Mouse (Mus musculus): ENCODE data around the gene Micu2. TPM values are rescaled to one million over a fixed set of nuclear protein-coding genes. Genes with fewer than 3 reads are reported as not detected.

Gene Micu2
- polyA plus RNA-seq, 1 experiment from 2014 or later, result 72.0 TPM

DNA sequence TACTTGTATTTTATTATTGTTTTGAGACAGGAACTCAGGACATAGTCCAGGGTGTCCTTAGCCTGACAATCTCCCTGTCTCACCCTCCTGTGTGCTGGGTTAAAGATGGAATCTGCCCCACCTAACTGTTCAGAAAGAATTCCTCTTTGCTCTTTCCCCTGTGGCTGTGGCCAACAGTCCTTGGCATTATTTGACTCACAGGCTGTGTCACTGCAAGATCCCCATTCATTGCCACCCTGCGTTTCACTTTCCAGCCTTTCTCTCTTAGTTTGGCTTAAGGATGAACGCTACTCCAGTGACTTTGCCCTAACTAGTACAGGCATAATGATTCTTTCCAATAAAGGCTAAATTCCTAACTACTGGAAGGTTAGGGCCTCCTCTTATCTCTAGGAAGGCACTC is 104.7 kb downstream of the Micu2 start:
- ATAC-seq (ENCODE audit: insufficient number of reproducible peaks, insufficient read depth, low FRiP score, low read depth), result no peak
- Histone ChIP-seq H3K4me1 (ENCODE audit: control insufficient read depth in 2 of 2, insufficient read depth in 2 of 2, low read length in 2 of 2) (peaks cover 0 to 6% of the 10 kb centered on the region in 2 experiments; a peak in 2 of 4 replicates), H3K4me3 (ENCODE audit: control insufficient read depth in 1 of 2, insufficient read depth in 1 of 2, low read depth in 1 of 2, low read length in 2 of 2) (no peak overlapping the region), H3K27ac (replicated peaks in 1 of 2; ENCODE audit: control insufficient read depth in 1 of 2, insufficient read depth in 1 of 2, low read depth in 2 of 2, low read length in 2 of 2) (no peak overlapping the region), H3K9ac (ENCODE audit: low read length) (no peak overlapping the region), H3K4me2 (ENCODE audit: low read length) (no peak overlapping the region), H3K9me3 (ENCODE audit: control insufficient read depth, low read length) (no peaks in the 10 kb centered on the region), H3K27me3 (ENCODE audit: control insufficient read depth, insufficient read depth, low read length) (no peaks in the 10 kb centered on the region), H3K36me3 (ENCODE audit: control insufficient read depth, insufficient read depth, low read length) (no peaks in the 10 kb centered on the region)
- 84% methylated on average over 2 of the region's 2 CpGs for WGBS

GRCm38 (mm10) chr14:57892961-57893360 is 106.1 kb downstream of the Micu2 start:
- no peaks in the 10 kb centered on the region for H3K9me3 ChIP-seq (ENCODE audit: control insufficient read depth, low read length)
- no peak overlapping the region for H3K27ac ChIP-seq (replicated peaks in 1 of 2; ENCODE audit: control insufficient read depth in 1 of 2, insufficient read depth in 1 of 2, low read depth in 2 of 2, low read length in 2 of 2)
- H3K27me3 ChIP-seq (ENCODE audit: control insufficient read depth, insufficient read depth, low read length), result no peaks in the 10 kb centered on the region
- WGBS, result 92% methylated on average over 1 of the region's 1 CpGs
- no peak overlapping the region for H3K4me3 ChIP-seq (ENCODE audit: control insufficient read depth in 1 of 2, insufficient read depth in 1 of 2, low read depth in 1 of 2, low read length in 2 of 2)
- H3K36me3 ChIP-seq (ENCODE audit: control insufficient read depth, insufficient read depth, low read length), result no peaks in the 10 kb centered on the region
- H3K4me1 ChIP-seq (ENCODE audit: control insufficient read depth in 2 of 2, insufficient read depth in 2 of 2, low read length in 2 of 2), result peaks cover 2 to 15% of the 10 kb centered on the region in 2 experiments
- no peak overlapping the region for H3K9ac ChIP-seq (ENCODE audit: low read length)
- no peak overlapping the region for H3K4me2 ChIP-seq (ENCODE audit: low read length)
- ATAC-seq (ENCODE audit: insufficient number of reproducible peaks, insufficient read depth, low FRiP score, low read depth), result no peak

GRCm38 (mm10) chr14:57890011-57890842 is 108.8 kb downstream of the Micu2 start, which contains the start of gene Zdhhc20:
TSS of gene Zdhhc20 (minus strand) at chr14:57890276.
- peaks cover 2 to 9% of the 10 kb centered on the region in 2 experiments for H3K4me1 ChIP-seq (ENCODE audit: control insufficient read depth in 2 of 2, insufficient read depth in 2 of 2, low read length in 2 of 2)
- WGBS, result 4% methylated on average over 59 of the region's 65 CpGs

DNA sequence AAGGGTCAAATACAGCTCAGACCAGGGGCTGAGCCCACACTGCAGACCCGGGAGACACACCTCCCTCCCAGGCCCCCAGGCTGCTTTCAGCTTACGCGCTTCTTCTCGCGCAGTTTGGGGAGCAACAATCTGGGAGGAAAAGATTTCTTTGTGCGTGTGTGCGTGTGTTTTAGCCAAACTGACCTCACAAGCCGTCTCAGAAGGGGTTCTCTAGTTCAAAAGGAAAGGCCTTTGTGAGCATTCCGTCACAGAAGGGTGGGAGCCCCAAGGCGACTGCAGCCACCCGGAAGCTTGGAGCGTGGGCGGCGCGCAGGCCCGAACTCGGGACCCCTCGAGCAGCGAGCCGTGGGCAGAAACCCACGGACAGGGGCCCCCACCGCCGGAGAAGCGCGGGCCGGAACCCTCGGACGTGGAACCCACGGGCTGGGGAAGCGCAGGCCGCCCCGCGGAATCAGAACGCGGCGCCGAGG is 109.5 kb downstream of the Micu2 start:
- H3K9ac ChIP-seq (ENCODE audit: low read length), result peak overlapping the region; percentile 97
- peaks cover 2 to 9% of the 10 kb centered on the region in 2 experiments for H3K4me1 ChIP-seq (ENCODE audit: control insufficient read depth in 2 of 2, insufficient read depth in 2 of 2, low read length in 2 of 2)
- H3K4me2 ChIP-seq (ENCODE audit: low read length), result peak overlapping the region; percentile 85
- H3K36me3 ChIP-seq (ENCODE audit: control insufficient read depth, insufficient read depth, low read length), result no peaks in the 10 kb centered on the region
- no peak; the same call in 1 of the 2 replicates for ATAC-seq (ENCODE audit: insufficient number of reproducible peaks, insufficient read depth, low FRiP score, low read depth)
- H3K9me3 ChIP-seq (ENCODE audit: control insufficient read depth, low read length), result no peaks in the 10 kb centered on the region
- under 1% methylated on average over 28 of the region's 37 CpGs for WGBS
- peak overlapping the region; percentile 76 to 96 for H3K4me3 ChIP-seq (ENCODE audit: control insufficient read depth in 1 of 2, insufficient read depth in 1 of 2, low read depth in 1 of 2, low read length in 2 of 2)
- peak overlapping the region; percentile 79 to 91 for H3K27ac ChIP-seq (replicated peaks in 1 of 2; ENCODE audit: control insufficient read depth in 1 of 2, insufficient read depth in 1 of 2, low read depth in 2 of 2, low read length in 2 of 2)
- H3K27me3 ChIP-seq (ENCODE audit: control insufficient read depth, insufficient read depth, low read length), result no peaks in the 10 kb centered on the region

More at GRCm38 (mm10) chr14:57890011-57890842, 108.8 kb downstream of the Micu2 start, which contains the start of gene Zdhhc20:
- ATAC-seq (ENCODE audit: insufficient number of reproducible peaks, insufficient read depth, low FRiP score, low read depth), result peak; percentile 98
- Histone ChIP-seq H3K27ac (replicated peaks in 1 of 2; ENCODE audit: control insufficient read depth in 1 of 2, insufficient read depth in 1 of 2, low read depth in 2 of 2, low read length in 2 of 2) (peak within 1 kb of the TSS; percentile 79 to 91), H3K4me3 (ENCODE audit: control insufficient read depth in 1 of 2, insufficient read depth in 1 of 2, low read depth in 1 of 2, low read length in 2 of 2) (peak within 1 kb of the TSS; percentile 76 to 96), H3K9ac (ENCODE audit: low read length) (peak within 1 kb of the TSS; percentile 97), H3K27me3 (ENCODE audit: control insufficient read depth, insufficient read depth, low read length) (no peaks in the 10 kb centered on the region), H3K36me3 (ENCODE audit: control insufficient read depth, insufficient read depth, low read length) (no peaks in the 10 kb centered on the region), H3K9me3 (ENCODE audit: control insufficient read depth, low read length) (no peaks in the 10 kb centered on the region), H3K4me2 (ENCODE audit: low read length) (peak within 1 kb of the TSS; percentile 85)

- WGBS, result 61% methylated on average over 8 of the region's 8 CpGs
- Histone ChIP-seq H3K9me3 (ENCODE audit: control insufficient read depth, low read length) (no peaks in the 10 kb centered on the region), H3K36me3 (ENCODE audit: control insufficient read depth, insufficient read depth, low read length) (no peaks in the 10 kb centered on the region), H3K27me3 (ENCODE audit: control insufficient read depth, insufficient read depth, low read length) (no peaks in the 10 kb centered on the region), H3K4me1 (ENCODE audit: control insufficient read depth in 2 of 2, insufficient read depth in 2 of 2, low read length in 2 of 2) (peaks cover 2 to 17% of the 10 kb centered on the region in 2 experiments), H3K4me3 (ENCODE audit: control insufficient read depth in 1 of 2, insufficient read depth in 1 of 2, low read depth in 1 of 2, low read length in 2 of 2) (no peak overlapping the region), H3K9ac (ENCODE audit: low read length) (no peak overlapping the region), H3K27ac (replicated peaks in 1 of 2; ENCODE audit: control insufficient read depth in 1 of 2, insufficient read depth in 1 of 2, low read depth in 2 of 2, low read length in 2 of 2) (peak overlapping the region; percentile 15 to 45; a peak in 1 of 4 replicates), H3K4me2 (ENCODE audit: low read length) (no peak overlapping the region)
- ATAC-seq (ENCODE audit: insufficient number of reproducible peaks, insufficient read depth, low FRiP score, low read depth), result no peak
Measured at GRCm38 (mm10) chr14:57887171-57887570, 111.9 kb downstream of the Micu2 start.

DNA sequence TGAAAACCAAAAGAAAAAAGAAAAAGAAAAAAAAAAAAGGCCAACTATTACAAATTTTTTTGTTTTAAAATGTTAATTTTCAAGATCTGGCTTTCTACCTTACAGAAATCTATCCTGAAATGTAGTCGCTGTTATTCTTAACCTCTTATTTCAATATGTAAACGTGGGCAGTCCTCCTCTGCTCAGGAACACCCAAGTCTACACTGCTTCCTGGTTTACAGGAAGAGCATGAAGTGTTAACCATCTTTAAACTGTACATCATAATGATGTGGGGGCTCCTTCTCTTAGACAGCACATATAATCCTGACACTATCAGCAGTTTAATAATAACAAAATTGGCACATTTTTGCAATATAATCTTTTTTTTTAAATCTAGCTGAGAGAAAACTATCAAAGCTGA is 113.0 kb downstream of the Micu2 start:
- no peak overlapping the region for H3K9ac ChIP-seq (ENCODE audit: low read length)
- H3K4me1 ChIP-seq (ENCODE audit: control insufficient read depth in 2 of 2, insufficient read depth in 2 of 2, low read length in 2 of 2), result peaks cover 2 to 28% of the 10 kb centered on the region in 2 experiments
- no peak overlapping the region for H3K27ac ChIP-seq (replicated peaks in 1 of 2; ENCODE audit: control insufficient read depth in 1 of 2, insufficient read depth in 1 of 2, low read depth in 2 of 2, low read length in 2 of 2)
- no peak for ATAC-seq (ENCODE audit: insufficient number of reproducible peaks, insufficient read depth, low FRiP score, low read depth)
- H3K4me2 ChIP-seq (ENCODE audit: low read length), result no peak overlapping the region
- no peaks in the 10 kb centered on the region for H3K9me3 ChIP-seq (ENCODE audit: control insufficient read depth, low read length)
- no peak overlapping the region for H3K4me3 ChIP-seq (ENCODE audit: control insufficient read depth in 1 of 2, insufficient read depth in 1 of 2, low read depth in 1 of 2, low read length in 2 of 2)
- no peaks in the 10 kb centered on the region for H3K36me3 ChIP-seq (ENCODE audit: control insufficient read depth, insufficient read depth, low read length)
- WGBS, result 74% methylated on average over 2 of the region's 2 CpGs
- H3K27me3 ChIP-seq (ENCODE audit: control insufficient read depth, insufficient read depth, low read length), result no peaks in the 10 kb centered on the region

- Histone ChIP-seq H3K4me3 (ENCODE audit: control insufficient read depth in 1 of 2, insufficient read depth in 1 of 2, low read depth in 1 of 2, low read length in 2 of 2) (no peak overlapping the region), H3K36me3 (ENCODE audit: control insufficient read depth, insufficient read depth, low read length) (no peaks in the 10 kb centered on the region), H3K27ac (replicated peaks in 1 of 2; ENCODE audit: control insufficient read depth in 1 of 2, insufficient read depth in 1 of 2, low read depth in 2 of 2, low read length in 2 of 2) (peak overlapping the region in 1 of 2 experiments; percentile 88; a peak in 1 of 4 replicates), H3K27me3 (ENCODE audit: control insufficient read depth, insufficient read depth, low read length) (no peaks in the 10 kb centered on the region), H3K9ac (ENCODE audit: low read length) (no peak overlapping the region), H3K9me3 (ENCODE audit: control insufficient read depth, low read length) (no peaks in the 10 kb centered on the region), H3K4me1 (ENCODE audit: control insufficient read depth in 2 of 2, insufficient read depth in 2 of 2, low read length in 2 of 2) (peaks cover 0 to 26% of the 10 kb centered on the region in 2 experiments; a peak in 3 of 4 replicates), H3K4me2 (ENCODE audit: low read length) (no peak overlapping the region)
- no peak for ATAC-seq (ENCODE audit: insufficient number of reproducible peaks, insufficient read depth, low FRiP score, low read depth)
- 93% methylated on average over 3 of the region's 3 CpGs for WGBS
Measured at GRCm38 (mm10) chr14:57883341-57883740, 115.7 kb downstream of the Micu2 start.
